Mouse (Mus musculus) ES-E14 (cell line): Measurements from ENCODE around the gene Carnmt1. TPM values are rescaled to one million over a fixed set of nuclear protein-coding genes. Genes with fewer than 3 reads are reported as not detected.

ENCODE experiments used
- DNase-seq: peaks from one replicate; pipeline ENCODE4 v3.0.0-alpha.2; 2013; ENCODE audit warnings: low read depth, low spot score
- H3K27ac ChIP-seq: 2 replicates; pipeline ENCODE4 v1.5.1; 2012; ENCODE audit warnings: low read depth, mild to moderate bottlenecking, low read length, moderate library complexity, mixed read lengths; ENCODE audit not compliant: poor library complexity, insufficient read depth, severe bottlenecking
- H3K36me3 ChIP-seq: 2 replicates; pipeline ENCODE4 v1.6.1; 2012; ENCODE audit warnings: mild to moderate bottlenecking, low read length, moderate library complexity, mixed read lengths; ENCODE audit not compliant: control insufficient read depth, poor library complexity, insufficient read depth, severe bottlenecking
- H3K4me1 ChIP-seq, 2 experiments: fragments of 150-350 bp in 1 of 2; sonication (generic) in 1 of 2; 2 replicates each; pipeline ENCODE4 v1.6.1; 2012; ENCODE audit warnings: low read length in 2 of 2, mild to moderate bottlenecking in 1 of 2, mixed read lengths in 1 of 2; ENCODE audit not compliant: control insufficient read depth in 2 of 2, insufficient read depth in 2 of 2, poor library complexity in 1 of 2
- H3K4me3 ChIP-seq, 2 experiments: fragments of 150-350 bp in 1 of 2; sonication (generic) in 1 of 2; 2 replicates each; pipeline ENCODE4 v1.5.1; 2012; ENCODE audit warnings: low read length in 2 of 2, low read depth in 1 of 2, mild to moderate bottlenecking in 1 of 2, mixed read lengths in 1 of 2; ENCODE audit not compliant: insufficient read depth in 1 of 2, poor library complexity in 1 of 2, severe bottlenecking in 1 of 2
- H3K9ac ChIP-seq: 2 replicates; pipeline ENCODE4 v1.6.1; 2012; ENCODE audit warnings: low read depth, mild to moderate bottlenecking, low read length, mixed read lengths; ENCODE audit not compliant: poor library complexity, insufficient read depth, severe bottlenecking
- H3K9me3 ChIP-seq: fragments of 150-350 bp; sonication (generic); 2 replicates; pipeline ENCODE4 v1.6.1; 2012; ENCODE audit warnings: low read depth, mild to moderate bottlenecking, low read length; ENCODE audit not compliant: control insufficient read depth, insufficient read depth
- CHD2 ChIP-seq: IDR thresholded peaks from 2 replicates; pipeline ENCODE4 v1.6.1; 2014; ENCODE audit warnings: mild to moderate bottlenecking, low read depth, low read length, inconsistent platforms
- HCFC1 ChIP-seq: IDR thresholded peaks from 2 replicates; pipeline ENCODE4 v1.6.1; 2012; ENCODE audit warnings: low read length, inconsistent platforms, borderline replicate concordance; ENCODE audit not compliant: insufficient read depth
- MAFK ChIP-seq: IDR thresholded peaks from 2 replicates; pipeline ENCODE4 v1.6.1; 2014; ENCODE audit warnings: mild to moderate bottlenecking, low read depth, low read length, inconsistent platforms; ENCODE audit not compliant: insufficient read depth
- ZC3H11A ChIP-seq: IDR thresholded peaks from 2 replicates; pipeline ENCODE4 v1.6.1; 2012; ENCODE audit warnings: low read depth, mild to moderate bottlenecking, inconsistent platforms, low read length, borderline replicate concordance
- ZNF384 ChIP-seq: IDR thresholded peaks from 2 replicates; pipeline ENCODE4 v1.6.1; 2012; ENCODE audit warnings: low read depth, low read length, inconsistent platforms
- in situ Hi-C, 2 experiments: fragments of 600-800 bp; cut with MboI; formaldehyde crosslinking; loops; one replicate each; pipeline ENCODE4 v1.15.1; 2025; ENCODE audit warnings: low sequenced_read_pairs in 2 of 2, inconsistent platforms in 1 of 2; ENCODE audit not compliant: unreplicated experiment in 2 of 2
- total RNA-seq: library from RNA; depleted of rRNA; stranded (reverse); fragments of 300-350 nt; gene quantifications from 2 replicates; pipeline ENCODE4 v1.2.3, GENCODE M21; 2012; rRNA removed

The Carnmt1 gene
- total RNA-seq, 1 experiment: 23.6 TPM

DNA sequence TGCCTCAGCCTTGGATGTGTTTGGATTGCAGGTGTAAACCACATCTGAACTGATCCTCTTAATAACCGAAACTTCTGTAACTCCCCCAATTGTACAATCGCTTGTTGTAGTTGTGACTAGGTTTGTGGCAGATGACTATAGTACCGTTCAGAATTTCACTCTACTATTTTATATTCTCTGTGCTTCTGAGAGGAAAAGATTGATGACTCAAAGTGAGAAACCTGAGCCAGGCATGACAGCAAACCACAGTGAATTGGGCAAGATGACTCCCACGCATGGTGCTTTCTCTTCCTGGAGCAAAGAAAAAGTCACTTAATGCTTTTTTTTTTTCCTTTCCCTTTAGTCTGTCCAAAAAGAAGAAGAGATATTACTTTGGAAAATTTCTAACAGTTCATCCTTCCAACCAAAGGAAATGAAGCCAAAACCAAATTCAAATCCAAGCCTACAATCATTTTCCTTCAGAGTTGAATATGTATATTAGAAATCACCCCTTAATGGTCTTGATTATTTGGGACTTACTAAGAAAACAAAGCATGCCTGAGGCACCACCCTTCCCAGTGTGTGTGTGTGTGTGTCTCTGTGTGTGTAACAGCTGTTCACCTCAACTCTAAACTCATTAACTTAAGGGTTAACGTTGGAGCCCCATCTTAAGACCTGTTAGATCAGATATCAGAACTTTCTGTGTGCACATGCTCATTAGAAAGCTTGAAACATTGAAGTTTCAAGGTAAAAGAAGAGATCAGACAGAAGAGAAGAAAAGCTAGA, 76.2 kb downstream of the Carnmt1 start:
- DNase-seq: no peak
- H3K4me1 ChIP-seq: no peaks in the 10 kb centered on the region
- no peak overlapping the region for H3K9ac ChIP-seq
- H3K36me3 ChIP-seq: no peaks in the 10 kb centered on the region
- in situ Hi-C loops: no loop called here
- no peaks in the 10 kb centered on the region for H3K9me3 ChIP-seq
- no peak overlapping the region for H3K27ac ChIP-seq
- TF ChIP-seq CHD2: no peak
- TF ChIP-seq HCFC1: no peak
- TF ChIP-seq ZNF384: no peak
- no peak for TF ChIP-seq ZC3H11A
- no peak for TF ChIP-seq MAFK
- no peak overlapping the region for H3K4me3 ChIP-seq

DNA sequence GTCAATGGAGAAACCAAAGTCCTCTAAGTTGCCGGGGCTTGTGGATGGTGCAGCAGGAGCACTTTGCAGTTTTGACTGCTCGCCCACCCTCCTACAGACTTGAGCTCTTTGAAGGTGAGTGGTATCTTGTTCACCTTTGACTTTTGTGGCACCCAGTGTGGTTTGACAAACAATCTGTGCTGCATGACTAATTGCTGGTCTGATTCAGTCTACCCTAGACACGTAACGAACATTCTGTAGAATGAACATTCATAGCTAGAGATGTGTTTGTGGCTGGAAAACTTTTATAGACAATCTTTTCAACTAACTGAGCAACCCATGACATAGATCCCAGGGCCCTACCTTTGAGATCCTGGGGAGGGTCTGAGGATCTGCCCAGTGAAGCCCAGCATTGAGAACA, 76.8 kb downstream of the Carnmt1 start:
- Histone ChIP-seq H3K4me1 (no peaks in the 10 kb centered on the region), H3K36me3 (no peaks in the 10 kb centered on the region), H3K9ac (no peak overlapping the region), H3K4me3 (no peak overlapping the region), H3K9me3 (no peaks in the 10 kb centered on the region), H3K27ac (no peak overlapping the region)
- TF ChIP-seq CHD2 (no peak), ZNF384 (no peak), HCFC1 (no peak), ZC3H11A (no peak), MAFK (no peak)
- in situ Hi-C loops: no loop called here
- no peak for DNase-seq

DNA sequence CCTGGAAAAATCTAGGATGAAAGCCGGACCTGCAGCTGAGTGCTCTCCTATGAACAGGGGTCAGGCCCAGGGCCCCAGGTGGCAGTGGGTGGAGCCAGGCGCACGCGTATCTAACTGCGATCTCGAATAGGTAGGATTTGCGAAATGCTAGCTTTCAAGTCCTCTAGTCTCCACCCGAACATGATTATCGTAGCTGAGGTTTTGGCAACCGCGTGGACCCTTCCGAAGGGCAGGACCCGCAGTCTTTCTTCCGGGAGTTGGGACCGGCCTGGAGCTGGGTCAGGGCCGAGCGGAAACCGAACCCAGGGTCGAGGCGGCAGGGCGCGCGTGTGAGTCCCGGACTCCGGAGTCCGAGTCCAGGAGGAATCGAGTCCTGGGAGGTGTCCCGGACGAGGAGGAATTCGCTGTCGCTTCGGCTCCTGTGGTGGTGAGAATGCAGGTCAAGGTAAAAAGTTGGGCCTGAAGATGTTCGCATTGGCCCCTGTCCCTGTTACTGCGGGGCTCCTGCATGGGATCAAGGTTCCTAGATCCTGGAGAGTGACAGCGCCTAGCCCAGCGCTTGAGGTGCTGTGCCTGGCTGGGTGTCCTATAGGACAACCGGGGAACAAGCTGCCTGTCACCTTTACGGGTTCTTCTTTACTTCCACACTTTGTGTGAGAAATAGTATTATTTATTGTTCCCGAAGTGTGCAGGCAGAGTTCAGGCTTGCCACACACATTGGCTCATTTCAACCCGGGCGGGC, 79.2 kb downstream of the Carnmt1 start, which contains the start of gene Trpm6:
TSS of gene Trpm6 (plus strand) at position 386 of the 742 bp plus-strand sequence.
- Histone ChIP-seq H3K4me3 (peak within 1 kb of the TSS; percentile 45 to 63), H3K4me1 (no peaks in the 10 kb centered on the region), H3K36me3 (no peaks in the 10 kb centered on the region), H3K27ac (no peak within 1 kb of the TSS), H3K9me3 (no peaks in the 10 kb centered on the region), H3K9ac (peak within 1 kb of the TSS; percentile 56)
- TF ChIP-seq ZNF384 (no peak), HCFC1 (no peak), MAFK (no peak), CHD2 (no peak), ZC3H11A (no peak)
- in situ Hi-C loops: no loop called here
- DNase-seq: no peak

Other genes starting within 250 kb of the Carnmt1 start
- 26.0 and 45.5 TPM in 2 replicates for gene Ostf1, start 38.9 kb upstream of the Carnmt1 start, total RNA-seq
- 6.4 and 6.8 TPM in 2 replicates for gene Nmrk1, start 38.8 kb upstream of the Carnmt1 start, total RNA-seq
- gene D030056L22Rik, start 42.4 kb downstream of the Carnmt1 start, total RNA-seq: 22.4 and 32.8 TPM in 2 replicates
- 0.53 and 0.80 TPM in 2 replicates for gene Trpm6, start 79.2 kb downstream of the Carnmt1 start, total RNA-seq